Mouse (Mus musculus): ENCODE measurements around the gene Dbh. TPM values are rescaled to one million over a fixed set of nuclear protein-coding genes. Genes with fewer than 3 reads are reported as not detected.
A peak's percentile ranks its signal among the peaks of the same experiment; 100 is the strongest.

Dbh gene
- not detected in 2 replicates for polyA plus RNA-seq (2012; ENCODE audit: insufficient read depth, low replicate concordance)

GRCm38 (mm10) chr2:27164796-27165590, at the start of gene Dbh:
Dbh (plus strand) TSS chr2:27165233.
- Histone ChIP-seq H3K4me3 (replicated peaks) (no peak within 1 kb of the TSS), H3K27me3 (replicated peaks) (peaks cover 92% of the 10 kb centered on the region), H3K9me3 (no peaks in the 10 kb centered on the region), H3K36me3 (replicated peaks; ENCODE audit: low read length) (no peaks in the 10 kb centered on the region), H3K4me1 (peaks cover 14% of the 10 kb centered on the region)
- TF ChIP-seq GATA1 (IDR thresholded peaks at IDR 0.05; ENCODE audit: borderline replicate concordance, low read length), result no peak
- no peak for TF ChIP-seq FLI1 (IDR thresholded peaks at IDR 0.05; ENCODE audit: low read length)

GRCm38 (mm10) chr2:27118452-27118851, 46.6 kb upstream of the Dbh start:
- H3K4me3 ChIP-seq (replicated peaks), result no peak overlapping the region

GRCm38 (mm10) chr2:27119766-27120165, 45.3 kb upstream of the Dbh start:
- TF ChIP-seq GATA1 (IDR thresholded peaks at IDR 0.05; ENCODE audit: borderline replicate concordance, low read length), result no peak
- no peak for TF ChIP-seq FLI1 (IDR thresholded peaks at IDR 0.05; ENCODE audit: low read length)
- H3K27me3 ChIP-seq (replicated peaks), result peaks cover 74% of the 10 kb centered on the region
- H3K4me1 ChIP-seq, result peaks cover 8% of the 10 kb centered on the region
- H3K36me3 ChIP-seq (replicated peaks; ENCODE audit: low read length), result no peaks in the 10 kb centered on the region
- H3K9me3 ChIP-seq, result peaks cover 7% of the 10 kb centered on the region
- no peak overlapping the region for H3K4me3 ChIP-seq (replicated peaks)

More at GRCm38 (mm10) chr2:27118452-27118851, 46.6 kb upstream of the Dbh start:
- H3K9me3 ChIP-seq, result peaks cover 6% of the 10 kb centered on the region; the same call in 1 of the 2 replicates
- peaks cover 8% of the 10 kb centered on the region for H3K4me1 ChIP-seq
- TF ChIP-seq FLI1 (IDR thresholded peaks at IDR 0.05; ENCODE audit: low read length) (no peak), GATA1 (IDR thresholded peaks at IDR 0.05; ENCODE audit: borderline replicate concordance, low read length) (no peak)
- H3K36me3 ChIP-seq (replicated peaks; ENCODE audit: low read length), result no peaks in the 10 kb centered on the region
- peaks cover 76% of the 10 kb centered on the region for H3K27me3 ChIP-seq (replicated peaks)

- TF ChIP-seq GATA1 (IDR thresholded peaks at IDR 0.05; ENCODE audit: borderline replicate concordance, low read length) (no peak), FLI1 (IDR thresholded peaks at IDR 0.05; ENCODE audit: low read length) (no peak)
- peaks cover 78% of the 10 kb centered on the region for H3K27me3 ChIP-seq (replicated peaks)
- no peaks in the 10 kb centered on the region for H3K36me3 ChIP-seq (replicated peaks; ENCODE audit: low read length)
- H3K4me3 ChIP-seq (replicated peaks), result no peak overlapping the region
- H3K4me1 ChIP-seq, result peaks cover 8% of the 10 kb centered on the region
- H3K9me3 ChIP-seq, result peaks cover 12% of the 10 kb centered on the region
Observed at GRCm38 (mm10) chr2:27120241-27120641, 44.8 kb upstream of the Dbh start.

DNA sequence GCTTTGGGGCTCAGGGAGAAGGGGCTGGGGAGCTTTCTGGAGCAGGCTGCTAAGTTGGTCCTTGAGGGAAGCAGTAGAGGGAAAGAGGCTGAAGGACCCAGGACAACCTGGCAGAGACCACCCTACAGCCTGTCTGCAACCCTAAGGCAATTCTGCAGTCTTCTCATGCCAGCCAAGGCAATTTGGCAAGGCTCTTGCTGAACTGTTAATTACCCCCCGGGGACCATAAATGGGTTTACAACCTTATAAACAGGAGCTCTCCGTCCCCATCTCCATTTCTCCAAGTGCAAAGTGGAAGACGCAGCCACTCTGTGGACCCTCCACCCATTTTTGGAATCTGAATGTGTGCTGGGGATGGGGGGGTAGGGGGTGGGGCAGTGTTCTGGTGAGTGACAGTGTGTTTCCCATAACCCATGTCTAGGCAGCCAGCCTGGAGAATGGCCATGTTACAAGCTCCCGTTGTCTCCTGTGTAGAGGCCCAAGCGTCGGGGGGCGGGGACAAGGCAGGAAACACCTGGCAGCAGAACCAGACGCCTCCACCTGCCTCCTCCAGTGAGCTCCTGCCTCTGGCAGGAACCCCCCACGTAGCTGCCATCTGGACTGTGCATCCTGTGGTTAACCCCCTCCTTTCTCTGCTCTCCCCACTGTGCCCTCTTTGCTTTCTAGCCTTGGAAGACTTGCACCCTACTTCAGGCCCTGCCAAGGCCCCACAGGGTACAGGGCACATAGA, 43.2 kb upstream of the Dbh start:
- Histone ChIP-seq H3K9me3 (peaks cover 15% of the 10 kb centered on the region), H3K27me3 (replicated peaks) (peaks cover 73% of the 10 kb centered on the region), H3K4me3 (replicated peaks) (no peak overlapping the region), H3K36me3 (replicated peaks; ENCODE audit: low read length) (no peaks in the 10 kb centered on the region), H3K4me1 (peaks cover 12% of the 10 kb centered on the region)
- TF ChIP-seq GATA1 (IDR thresholded peaks at IDR 0.05; ENCODE audit: borderline replicate concordance, low read length) (no peak), FLI1 (IDR thresholded peaks at IDR 0.05; ENCODE audit: low read length) (no peak)

DNA sequence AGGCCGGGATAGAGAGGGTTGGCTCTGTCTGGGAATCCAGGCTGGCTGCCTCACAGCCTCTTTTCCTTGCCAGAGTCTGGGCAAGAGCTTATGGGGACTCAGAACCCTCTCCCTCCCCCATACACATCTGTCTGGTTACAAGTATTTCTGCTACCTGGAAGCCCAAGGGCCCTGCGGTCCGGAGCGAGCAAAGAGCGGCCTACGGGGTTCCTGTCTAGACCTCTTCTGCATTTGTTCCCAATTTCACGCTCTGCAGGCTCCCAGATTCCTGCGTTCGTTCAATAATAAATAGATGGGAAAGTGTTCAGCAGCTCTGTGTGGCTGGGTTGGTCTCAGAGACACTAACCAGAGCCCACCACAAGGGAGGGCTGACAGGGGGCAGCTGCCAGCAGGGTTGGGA, 42.5 kb upstream of the Dbh start:
- Histone ChIP-seq H3K36me3 (replicated peaks; ENCODE audit: low read length) (no peaks in the 10 kb centered on the region), H3K9me3 (peaks cover 13% of the 10 kb centered on the region), H3K27me3 (replicated peaks) (peaks cover 77% of the 10 kb centered on the region), H3K4me3 (replicated peaks) (no peak overlapping the region), H3K4me1 (peaks cover 12% of the 10 kb centered on the region)
- TF ChIP-seq FLI1 (IDR thresholded peaks at IDR 0.05; ENCODE audit: low read length) (no peak), GATA1 (IDR thresholded peaks at IDR 0.05; ENCODE audit: borderline replicate concordance, low read length) (no peak)

GRCm38 (mm10) chr2:27123121-27123520, 41.9 kb upstream of the Dbh start:
- Histone ChIP-seq H3K27me3 (replicated peaks) (peaks cover 76% of the 10 kb centered on the region), H3K9me3 (peaks cover 9% of the 10 kb centered on the region), H3K4me1 (peaks cover 12% of the 10 kb centered on the region), H3K4me3 (replicated peaks) (no peak overlapping the region), H3K36me3 (replicated peaks; ENCODE audit: low read length) (no peaks in the 10 kb centered on the region)
- TF ChIP-seq FLI1 (IDR thresholded peaks at IDR 0.05; ENCODE audit: low read length) (no peak), GATA1 (IDR thresholded peaks at IDR 0.05; ENCODE audit: borderline replicate concordance, low read length) (no peak)

DNA sequence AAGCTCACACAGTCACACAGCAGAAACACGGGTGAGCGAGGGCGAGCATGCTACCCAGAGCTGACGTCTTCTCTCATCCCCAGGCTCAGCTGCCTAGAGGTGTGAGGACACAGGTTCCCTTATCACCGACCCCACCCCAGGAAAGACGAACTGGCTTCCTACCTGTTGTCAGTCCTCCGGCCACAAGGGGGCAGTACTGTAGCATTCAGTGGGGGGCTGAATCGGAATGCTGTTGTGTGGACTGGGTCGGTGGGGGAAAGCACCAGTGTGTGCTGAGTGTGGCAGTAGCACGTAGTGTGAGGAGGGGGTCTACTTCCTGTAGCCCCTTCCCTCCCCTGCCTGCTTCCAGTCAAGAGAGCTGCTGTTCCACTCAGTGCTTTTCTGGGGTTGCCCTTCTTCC, 39.1 kb upstream of the Dbh start:
- TF ChIP-seq FLI1 (IDR thresholded peaks at IDR 0.05; ENCODE audit: low read length), result no peak
- H3K9me3 ChIP-seq, result peaks cover 9% of the 10 kb centered on the region

GRCm38 (mm10) chr2:27126496-27126895, 38.5 kb upstream of the Dbh start:
- H3K4me1 ChIP-seq, result peaks cover 12% of the 10 kb centered on the region
- H3K4me3 ChIP-seq (replicated peaks), result no peak overlapping the region
- no peaks in the 10 kb centered on the region for H3K36me3 ChIP-seq (replicated peaks; ENCODE audit: low read length)
- peaks cover 9% of the 10 kb centered on the region for H3K9me3 ChIP-seq
- TF ChIP-seq FLI1 (IDR thresholded peaks at IDR 0.05; ENCODE audit: low read length), result no peak
- no peak for TF ChIP-seq GATA1 (IDR thresholded peaks at IDR 0.05; ENCODE audit: borderline replicate concordance, low read length)
- peaks cover 65% of the 10 kb centered on the region for H3K27me3 ChIP-seq (replicated peaks)

More for the DNA sequence above, 39.1 kb upstream of the Dbh start:
- Histone ChIP-seq H3K4me1 (peaks cover 12% of the 10 kb centered on the region), H3K4me3 (replicated peaks) (peak overlapping the region; percentile 59), H3K27me3 (replicated peaks) (peaks cover 65% of the 10 kb centered on the region), H3K36me3 (replicated peaks; ENCODE audit: low read length) (no peaks in the 10 kb centered on the region)

GRCm38 (mm10) chr2:27128990-27129389, 36.0 kb upstream of the Dbh start:
- no peak for TF ChIP-seq FLI1 (IDR thresholded peaks at IDR 0.05; ENCODE audit: low read length)
- no peak for TF ChIP-seq GATA1 (IDR thresholded peaks at IDR 0.05; ENCODE audit: borderline replicate concordance, low read length)
- H3K4me1 ChIP-seq, result peaks cover 4% of the 10 kb centered on the region; the same call in 1 of the 2 replicates

More at GRCm38 (mm10) chr2:27128990-27129389, 36.0 kb upstream of the Dbh start:
- Histone ChIP-seq H3K9me3 (peaks cover 9% of the 10 kb centered on the region), H3K27me3 (replicated peaks) (peaks cover 58% of the 10 kb centered on the region), H3K4me3 (replicated peaks) (no peak overlapping the region), H3K36me3 (replicated peaks; ENCODE audit: low read length) (no peaks in the 10 kb centered on the region)
